Mouse (Mus musculus) 416B (cell line): ENCODE data around the gene Olfml2a.
"Not testable (repeated sequence)": the region's sequence is repeated elsewhere in the genome, so short reads cannot be mapped to it uniquely, and the experiment has no call there.

ENCODE experiments used
- DNase-seq: peaks from one replicate; pipeline ENCODE4 v3.0.0; 2011; ENCODE audit warnings: low read depth

Gene Olfml2a

DNA sequence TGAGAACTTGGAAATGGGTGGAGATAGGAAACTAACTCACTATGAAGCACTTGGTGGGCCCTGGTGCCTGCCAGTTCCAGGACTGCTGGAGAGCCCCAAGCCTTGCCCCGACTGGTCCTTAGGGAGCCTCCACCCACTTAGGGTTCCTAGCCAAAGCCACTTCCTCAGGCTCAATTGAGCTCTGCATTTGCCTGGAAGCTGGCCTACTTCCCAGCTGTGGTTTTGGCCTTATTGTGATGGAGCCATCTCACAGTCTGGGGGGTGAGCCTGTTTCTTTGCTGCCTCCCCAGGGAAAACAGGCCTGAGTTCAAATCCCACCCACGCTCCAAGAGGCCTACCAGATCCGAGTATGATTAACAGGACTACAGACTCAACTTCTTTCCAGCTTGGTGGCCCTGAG lies 54.8 kb downstream of the Olfml2a start:
- no peak for DNase-seq

DNA sequence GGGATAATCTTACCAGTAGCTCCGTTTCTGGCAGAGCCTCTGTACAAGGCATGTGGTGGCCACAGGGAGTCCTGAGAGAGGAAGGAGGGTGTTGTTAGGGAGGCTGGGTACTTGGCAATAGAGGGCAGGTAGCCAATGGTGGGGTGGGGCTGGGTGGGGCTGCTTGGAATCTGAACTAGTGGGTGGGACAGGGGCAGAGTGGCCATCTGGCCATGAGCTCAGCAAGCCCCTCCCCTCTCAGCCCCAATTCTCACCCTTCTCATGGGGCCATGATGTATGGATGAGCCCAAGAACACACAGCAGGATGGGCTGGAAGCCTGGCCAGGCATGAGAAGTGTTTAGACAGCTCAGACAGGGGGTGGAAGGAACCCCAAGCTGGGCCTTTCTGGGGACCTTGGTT lies 55.6 kb downstream of the Olfml2a start:
- DNase-seq: no peak

GRCm38 (mm10) chr2:38987803-38988510 lies 56.2 kb downstream of the Olfml2a start:
- peak; percentile 43 for DNase-seq

GRCm38 (mm10) chr2:38988929-38989328 lies 57.2 kb downstream of the Olfml2a start:
- DNase-seq: no peak

- no peak for DNase-seq
These were observed 60.2 kb downstream of the Olfml2a start for GRCm38 (mm10) chr2:38992004-38992403.

GRCm38 (mm10) chr2:38992452-38992851 lies 60.7 kb downstream of the Olfml2a start:
- no peak for DNase-seq

GRCm38 (mm10) chr2:38997386-38998374 lies 65.9 kb downstream of the Olfml2a start, which contains the start of gene Wdr38:
TSS of gene Wdr38 (plus strand) at chr2:38997476.
- DNase-seq: peak; percentile 90

- no peak for DNase-seq
These were observed 67.6 kb downstream of the Olfml2a start for GRCm38 (mm10) chr2:38999381-38999780.

DNA sequence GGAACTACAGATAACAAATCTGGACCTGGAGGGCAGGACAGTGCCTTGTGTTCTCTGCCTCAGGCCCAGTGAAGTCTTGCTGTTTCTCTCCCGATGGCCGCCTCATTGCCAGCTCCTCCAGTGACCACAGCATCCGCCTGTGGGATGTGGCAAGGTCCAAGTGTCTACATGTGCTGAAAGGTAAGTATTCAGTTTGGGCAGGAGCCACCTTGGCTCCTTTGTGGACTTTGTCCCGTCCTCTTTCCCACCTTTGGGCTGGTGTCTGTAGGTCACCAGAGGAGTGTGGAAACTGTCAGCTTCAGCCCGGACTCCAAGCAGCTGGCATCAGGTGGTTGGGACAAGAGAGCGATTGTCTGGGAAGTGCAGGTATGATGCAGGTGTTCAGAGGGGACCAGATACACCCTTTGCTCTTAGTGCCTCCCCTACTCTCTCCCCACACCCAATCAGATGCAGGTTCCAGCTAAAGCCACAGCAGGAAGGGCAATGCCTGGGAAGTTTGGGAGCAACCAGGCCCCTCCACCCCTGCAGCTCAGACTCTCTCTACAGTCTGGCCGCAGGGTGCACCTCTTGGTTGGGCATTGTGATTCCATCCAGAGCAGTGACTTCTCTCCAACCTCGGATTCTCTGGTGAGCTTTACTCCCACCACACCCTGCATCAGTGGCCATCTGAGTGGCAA lies 68.3 kb downstream of the Olfml2a start:
- peak; percentile 37 for DNase-seq

DNA sequence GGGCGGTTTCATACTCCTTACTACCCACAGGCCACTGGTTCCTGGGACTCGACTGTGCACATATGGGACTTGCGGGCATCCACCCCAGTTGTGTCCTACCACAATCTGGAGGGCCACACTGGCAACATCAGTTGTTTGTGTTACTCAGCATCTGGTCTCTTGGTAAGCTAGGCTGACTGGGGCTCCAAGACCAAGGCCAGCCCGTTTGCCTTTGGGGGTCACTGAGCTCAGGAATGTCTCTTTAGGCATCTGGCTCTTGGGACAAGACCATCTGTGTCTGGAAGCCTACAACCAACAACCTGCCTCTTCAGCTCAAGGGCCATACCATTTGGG lies 68.8 kb downstream of the Olfml2a start:
- DNase-seq: no peak

DNA sequence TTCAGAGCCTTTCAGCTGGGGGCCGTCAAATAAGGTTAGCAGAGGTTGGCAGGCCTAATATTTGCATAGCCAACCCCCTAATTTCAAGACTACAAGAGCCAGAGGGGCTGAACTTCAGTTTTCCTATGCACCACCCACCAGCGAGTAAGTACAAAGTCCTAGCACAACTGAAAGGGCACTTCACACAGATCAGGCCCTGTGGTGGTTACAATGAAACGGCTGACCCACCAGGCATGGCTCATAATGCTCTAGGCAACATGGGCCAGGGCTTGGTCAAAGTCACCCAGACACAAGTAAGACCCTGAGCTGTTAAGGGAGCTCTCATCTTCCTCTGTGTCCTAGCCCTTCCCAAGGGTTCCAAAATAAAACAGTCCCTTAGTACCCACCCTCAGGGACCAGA lies 70.1 kb downstream of the Olfml2a start:
- DNase-seq: no peak

DNA sequence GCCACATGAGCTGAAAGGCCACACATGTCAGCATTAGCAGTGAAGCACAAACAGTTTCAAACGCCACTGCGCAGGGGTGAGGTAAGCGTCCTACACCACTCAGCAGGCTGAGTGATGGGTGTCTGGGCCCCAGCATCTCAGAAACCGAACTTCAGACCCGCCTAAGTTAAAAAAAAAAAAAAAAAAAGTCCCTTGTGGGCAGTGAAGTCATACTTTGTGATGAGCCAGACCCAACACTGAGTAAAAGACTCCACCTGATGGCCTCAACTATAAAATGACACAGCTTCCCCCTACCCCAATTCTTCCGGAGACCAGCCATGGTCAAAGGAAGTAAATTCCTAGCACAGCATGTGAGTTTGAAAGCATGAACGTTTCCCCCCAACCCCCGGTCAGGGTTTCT lies 71.3 kb downstream of the Olfml2a start:
- DNase-seq: peak; percentile 36

- DNase-seq: no peak
These were observed 71.7 kb downstream of the Olfml2a start for GRCm38 (mm10) chr2:39003512-39003911.

DNA sequence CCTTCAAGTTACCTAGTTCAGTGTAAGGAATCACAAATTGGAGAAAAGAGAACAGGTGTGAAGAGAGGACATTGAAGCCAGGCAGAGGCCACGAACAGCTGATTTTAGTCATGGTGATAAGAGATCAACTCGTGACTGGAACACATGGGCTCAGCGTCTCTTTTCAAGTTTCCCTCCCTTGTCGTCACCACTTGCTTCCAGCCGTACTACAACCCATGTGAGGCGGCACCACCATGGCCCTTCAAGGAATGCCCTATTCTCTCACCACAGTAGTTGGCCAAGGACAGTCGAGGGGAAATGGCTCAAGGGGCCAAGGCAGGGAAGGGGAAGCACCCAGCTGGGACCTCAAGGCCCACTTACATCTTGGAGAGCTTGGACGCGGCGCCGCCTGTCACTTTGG lies 72.6 kb downstream of the Olfml2a start:
- peak; percentile 56 for DNase-seq

DNA sequence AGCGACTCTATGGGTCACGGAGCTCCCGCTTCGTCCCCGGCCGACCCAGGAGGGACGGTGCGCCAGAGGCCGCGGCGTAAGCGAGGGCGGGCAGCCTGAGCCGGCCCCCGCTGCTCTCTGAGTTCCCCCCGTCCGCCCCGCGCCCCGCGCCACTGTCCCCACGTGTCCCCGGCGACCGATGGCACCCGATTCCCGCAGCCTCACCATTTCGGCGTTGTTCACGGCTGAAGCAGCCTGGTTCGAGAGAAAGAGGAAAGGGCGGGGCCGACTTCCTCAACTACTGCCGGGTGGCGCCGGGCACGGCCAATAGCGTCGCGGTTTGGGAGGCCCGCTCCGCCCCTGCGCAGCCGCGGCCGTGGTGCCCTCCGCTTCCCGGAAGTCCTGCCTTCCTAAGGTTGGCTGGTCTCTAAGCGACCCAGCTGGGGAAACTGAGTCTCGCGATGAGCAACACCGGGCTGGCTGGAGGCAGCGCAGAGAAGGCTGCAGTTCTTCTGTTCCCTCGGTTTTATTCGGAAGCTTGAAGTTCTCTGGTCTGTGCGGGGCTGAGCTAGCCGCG lies 73.2 kb downstream of the Olfml2a start, which contains the start of gene Arpc5l:
Arpc5l (plus strand) TSS at position 469 of the 556 bp plus-strand sequence.
- DNase-seq: peak; percentile 92

- peak; percentile 79 for DNase-seq
These were observed 73.8 kb downstream of the Olfml2a start, which contains the start of gene Rpl35 for GRCm38 (mm10) chr2:39005574-39006079. TSS of gene Rpl35 (minus strand) at chr2:39005624.

DNA sequence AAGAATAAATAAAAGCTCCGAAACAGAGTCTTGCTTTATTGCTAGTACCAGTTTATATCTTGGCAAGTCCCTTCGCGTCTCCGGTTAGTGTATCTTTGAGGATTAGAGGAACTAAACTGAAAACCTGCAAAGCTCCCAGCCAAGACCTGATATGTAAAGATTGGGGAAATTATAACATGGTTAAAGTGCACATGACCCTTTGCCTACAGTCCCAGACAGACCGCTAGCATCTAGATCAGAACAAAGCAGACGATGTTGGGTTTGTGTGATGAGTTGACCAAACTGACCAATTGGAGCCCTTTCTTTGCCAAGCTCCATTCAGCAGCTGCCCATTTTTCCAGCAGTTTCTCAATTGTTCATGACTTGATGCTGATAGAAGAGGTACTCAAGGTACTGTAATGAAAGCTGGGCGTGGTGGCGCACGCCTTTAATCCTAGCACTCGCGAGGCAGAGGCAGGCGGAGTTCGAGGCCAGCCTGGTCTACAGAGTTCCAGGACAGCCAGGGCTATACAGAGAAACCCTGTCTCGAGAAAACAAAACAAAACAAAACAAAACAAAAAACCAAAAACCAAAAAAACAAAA lies 74.5 kb downstream of the Olfml2a start:
- no peak for DNase-seq

DNA sequence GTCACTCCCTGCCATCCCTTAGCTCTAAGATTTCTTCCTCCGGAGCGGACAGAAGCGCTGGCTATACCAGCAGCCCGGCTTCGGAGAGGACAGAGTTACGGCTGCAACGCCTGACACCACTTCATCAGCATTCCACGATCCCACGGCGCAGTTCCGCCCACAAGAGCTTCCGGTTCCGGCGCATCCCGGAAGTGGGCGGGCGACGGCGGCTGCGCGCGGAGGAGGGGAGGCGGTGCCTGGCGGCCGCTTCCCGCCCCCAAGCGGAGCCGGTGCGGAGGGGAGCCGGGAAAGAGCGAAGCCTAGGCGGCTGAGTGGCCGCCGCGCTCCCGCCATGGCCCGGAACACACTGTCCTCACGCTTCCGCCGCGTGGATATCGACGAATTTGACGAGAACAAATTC lies 76.1 kb downstream of the Olfml2a start:
- DNase-seq: peak; percentile 92

DNA sequence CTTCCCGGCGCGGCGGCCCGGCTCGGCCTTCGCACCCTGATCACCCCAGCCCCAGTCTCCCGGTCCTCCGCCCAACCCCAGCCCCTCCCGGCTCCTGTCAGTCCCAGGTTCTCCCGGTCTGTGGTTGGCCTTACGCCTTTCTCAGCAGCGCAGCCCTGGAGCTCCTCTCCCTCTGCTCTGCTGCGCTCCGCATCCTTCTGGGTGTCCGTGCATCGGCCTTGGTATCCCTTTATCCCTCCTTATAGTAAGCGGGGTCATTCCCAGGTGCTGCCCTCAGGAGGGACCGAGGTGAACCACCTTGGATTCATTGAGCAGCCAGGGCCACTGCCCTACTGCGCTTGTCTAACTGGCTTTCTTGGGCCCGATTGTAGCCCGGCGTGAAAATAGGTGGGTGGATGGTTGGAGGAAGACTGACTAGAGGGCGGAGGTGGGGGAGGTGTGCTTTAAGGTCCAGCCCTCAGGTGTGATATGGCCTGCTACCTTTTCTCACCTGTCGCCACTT lies 76.6 kb downstream of the Olfml2a start:
- peak; percentile 37 for DNase-seq

DNA sequence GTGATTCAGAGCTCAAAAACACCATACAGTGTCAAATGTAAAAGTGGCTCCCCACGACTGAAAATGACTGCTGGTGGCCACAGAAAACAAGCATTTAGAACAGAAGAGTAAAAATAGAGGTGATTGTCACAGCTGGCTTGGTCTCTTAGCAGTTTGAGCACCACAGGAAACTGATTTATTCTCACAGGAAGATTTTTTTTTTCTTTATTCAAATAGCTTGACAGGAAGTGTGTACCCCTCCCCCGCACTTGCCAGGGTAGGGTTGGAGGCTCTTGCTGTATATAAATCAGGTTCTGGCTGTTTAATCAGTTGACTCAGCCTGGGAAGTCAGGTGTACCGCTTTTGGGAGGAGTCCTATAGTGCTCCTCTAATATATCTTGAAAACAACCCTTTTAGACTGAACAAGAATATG lies 77.2 kb downstream of the Olfml2a start:
- peak; percentile 77 for DNase-seq

- DNase-seq: not testable (repeated sequence)
These were observed 78.4 kb downstream of the Olfml2a start for GRCm38 (mm10) chr2:39010144-39010543.
